Mouse (Mus musculus) forebrain, embryonic 11.5 days (tissue): ENCODE results near the gene Prkcd. TPM values are rescaled to one million over a fixed set of nuclear protein-coding genes. Genes with fewer than 3 reads are reported as not detected.
"Not testable (repeated sequence)": the region's sequence is repeated elsewhere in the genome, so short reads cannot be mapped to it uniquely, and the experiment has no call there.

Experiments used
- ATAC-seq: fragments of 200-750 bp; cut with Nextera tagmentation; replicated peaks from 2 replicates; pipeline ENCODE4 v1.8.0; 2017; ENCODE audit warnings: moderate TSS enrichment; ENCODE audit not compliant: low FRiP score
- DNase-seq: peaks from one replicate; pipeline ENCODE4 v3.0.0-alpha.2; 2017; ENCODE audit warnings: low spot score
- H3K27ac ChIP-seq: fragments of 300-500 bp; sonication (generic); 2 replicates; pipeline ENCODE4 v1.5.1; 2014; ENCODE audit warnings: low read depth, low read length
- H3K27me3 ChIP-seq: fragments of 300-500 bp; sonication (generic); 2 replicates; pipeline ENCODE4 v1.6.1; 2014; ENCODE audit warnings: mild to moderate bottlenecking, low read length, mixed read lengths; ENCODE audit not compliant: control insufficient read depth, insufficient read depth
- H3K36me3 ChIP-seq: fragments of 300-500 bp; sonication (generic); 2 replicates; pipeline ENCODE4 v1.6.1; 2014; ENCODE audit warnings: mild to moderate bottlenecking, low read length, moderate library complexity, mixed read lengths; ENCODE audit not compliant: control insufficient read depth, insufficient read depth
- H3K4me1 ChIP-seq: fragments of 300-500 bp; sonication (generic); replicated peaks from 2 replicates; pipeline ENCODE4 v1.6.1; 2014; ENCODE audit warnings: low read length, mixed read lengths; ENCODE audit not compliant: control insufficient read depth, insufficient read depth
- H3K4me2 ChIP-seq: fragments of 300-500 bp; sonication (generic); 2 replicates; pipeline ENCODE4 v1.6.1; 2014; ENCODE audit warnings: low read depth, mild to moderate bottlenecking, low read length, moderate library complexity, mixed read lengths; ENCODE audit not compliant: severe bottlenecking
- H3K4me3 ChIP-seq: fragments of 300-500 bp; sonication (generic); 2 replicates; pipeline ENCODE4 v1.5.1; 2014; ENCODE audit warnings: low read depth, low read length
- H3K9ac ChIP-seq: fragments of 300-500 bp; sonication (generic); 2 replicates; pipeline ENCODE4 v1.6.1; 2014; ENCODE audit warnings: low read length
- H3K9me3 ChIP-seq: fragments of 300-500 bp; sonication (generic); 2 replicates; pipeline ENCODE4 v1.6.1; 2016; ENCODE audit warnings: low read length, mixed read lengths; ENCODE audit not compliant: control insufficient read depth
- WGBS: fragments of 180-500 bp; shearing (Covaris S2); extraction: QIAGEN DNeasy Blood & Tissue Kit; methylation state at CpG from one replicate; pipeline ENCODE4 v1.1.7; 2014; 5-methylcytosine and 5-hydroxymethylcytosine counted together
- polyA plus RNA-seq: library from polyadenylated mRNA; unstranded; fragments of >200 nt; fragmentation: Nextera tagmentation; extraction: Ambion mirVana; gene quantifications from 2 replicates; pipeline ENCODE4 v1.2.1, GENCODE M21; 2014

Prkcd gene
- polyA plus RNA-seq, 1 experiment from 2014 or later: 26.2 TPM

DNA sequence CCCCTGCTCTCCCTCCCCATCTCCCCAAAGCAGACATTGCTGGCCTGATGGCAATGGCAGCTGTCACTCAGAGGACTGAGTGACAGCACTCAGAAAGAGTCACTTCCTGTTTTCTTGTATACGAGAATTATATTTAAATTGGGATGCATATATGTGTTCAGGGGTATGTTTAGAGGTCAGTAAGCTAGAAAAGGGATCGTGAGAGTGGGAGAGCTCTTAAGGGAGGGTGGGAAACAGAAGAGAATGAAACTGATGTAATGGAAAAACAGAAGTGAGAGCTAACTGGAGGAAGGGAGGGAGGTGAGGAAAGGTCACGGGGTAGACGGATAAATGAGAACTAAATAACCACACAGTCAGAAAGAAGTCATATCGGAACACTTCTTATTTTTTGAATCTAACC lies 46.8 kb downstream of the Prkcd start:
- 79% methylated on average over 5 of the region's 5 CpGs for WGBS
- Histone ChIP-seq H3K4me3 (no peak overlapping the region), H3K9ac (no peak overlapping the region), H3K4me2 (no peak overlapping the region), H3K4me1 (no peaks in the 10 kb centered on the region), H3K27me3 (no peaks in the 10 kb centered on the region), H3K36me3 (no peaks in the 10 kb centered on the region), H3K9me3 (no peaks in the 10 kb centered on the region), H3K27ac (no peak overlapping the region)
- ATAC-seq (no peak), DNase-seq (no peak)

DNA sequence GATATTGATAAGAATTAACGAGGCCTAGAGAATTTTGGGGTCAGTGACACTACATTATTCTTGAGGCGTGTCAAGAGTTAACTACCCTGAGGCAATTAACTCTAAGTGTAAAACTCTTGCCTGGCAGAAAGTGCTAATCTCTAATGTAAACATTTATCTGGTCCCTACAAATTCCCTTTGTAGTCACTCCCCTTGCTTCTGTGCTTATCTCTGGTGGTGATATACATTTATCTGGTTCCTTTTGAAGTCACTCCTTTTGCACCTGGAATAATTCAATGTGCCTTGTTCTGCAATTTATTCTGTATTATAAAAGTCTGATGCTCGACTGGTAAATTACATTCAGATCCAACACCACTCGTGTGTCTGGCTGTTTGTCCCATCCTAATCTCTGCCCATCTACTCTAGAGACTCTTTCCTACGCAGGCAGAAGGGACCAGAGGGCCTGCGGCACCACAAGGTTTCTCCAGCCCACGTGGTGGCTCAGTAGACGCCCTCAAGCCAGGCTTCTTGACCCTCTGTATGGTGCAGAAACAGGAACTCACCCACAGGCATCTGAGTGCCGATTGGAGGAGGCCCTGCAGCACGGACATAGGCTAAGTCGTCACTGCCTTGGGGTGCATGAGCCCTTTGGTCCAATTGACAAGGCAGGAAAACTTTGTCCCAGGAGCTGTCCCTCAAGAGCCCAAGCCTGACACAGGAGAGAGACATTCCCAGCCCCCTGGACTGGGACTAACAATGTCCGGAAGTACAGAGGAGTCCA lies 48.5 kb downstream of the Prkcd start:
- H3K4me3 ChIP-seq, H3K4me1 ChIP-seq, H3K9ac ChIP-seq, H3K36me3 ChIP-seq, H3K9me3 ChIP-seq, H3K4me2 ChIP-seq, DNase-seq, ATAC-seq, H3K27ac ChIP-seq, H3K27me3 ChIP-seq: not testable (repeated sequence)
- WGBS: 56% methylated on average over 10 of the region's 12 CpGs

DNA sequence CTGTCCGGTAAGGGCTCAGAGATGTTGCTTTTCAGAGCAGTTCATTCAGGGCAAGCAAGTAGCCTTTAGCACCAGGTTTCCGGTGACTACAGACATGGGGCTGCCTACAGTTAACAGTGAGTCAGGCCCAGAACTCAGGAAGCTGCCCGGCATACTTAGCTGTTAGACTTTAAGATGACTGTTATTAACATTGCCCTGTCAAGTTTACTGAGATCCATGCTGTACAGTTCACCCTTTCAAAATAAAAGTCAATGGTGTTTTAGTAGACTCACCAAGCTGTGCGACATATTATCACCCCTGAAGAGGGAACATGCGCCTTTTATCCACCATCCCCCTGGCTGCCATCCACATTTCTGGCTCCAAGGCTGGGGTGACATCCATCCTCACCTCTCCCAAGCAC lies 49.8 kb downstream of the Prkcd start:
- Histone ChIP-seq H3K9me3 (no peaks in the 10 kb centered on the region), H3K27me3 (no peaks in the 10 kb centered on the region), H3K27ac (no peak overlapping the region), H3K4me1 (no peaks in the 10 kb centered on the region), H3K4me2 (no peak overlapping the region), H3K4me3 (no peak overlapping the region), H3K9ac (no peak overlapping the region), H3K36me3 (peaks cover 5% of the 10 kb centered on the region; the same call in 1 of the 2 replicates)
- ATAC-seq (no peak), DNase-seq (no peak)
- 81% methylated on average over 5 of the region's 5 CpGs for WGBS

DNA sequence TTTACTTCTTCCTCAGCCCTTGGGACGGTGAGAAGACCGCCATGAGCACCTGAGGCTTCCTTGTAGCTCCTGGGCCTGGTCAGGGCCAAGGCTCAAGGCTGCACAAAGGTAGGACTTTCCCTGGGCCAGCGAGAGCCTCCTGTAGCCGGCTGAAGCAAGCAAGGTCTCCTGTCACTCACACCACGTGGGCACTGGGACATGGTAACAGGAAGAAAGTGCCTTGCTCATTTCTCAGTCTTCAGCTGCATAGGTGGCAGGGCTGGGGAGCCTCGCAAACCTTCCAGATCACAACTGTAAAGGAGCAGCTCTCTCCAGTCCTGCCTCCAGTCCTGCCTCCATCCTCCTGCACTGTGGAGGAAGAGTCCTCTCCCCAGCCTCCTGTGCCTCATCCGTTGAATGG lies 50.2 kb downstream of the Prkcd start:
- Histone ChIP-seq H3K9me3 (no peaks in the 10 kb centered on the region), H3K4me1 (no peaks in the 10 kb centered on the region), H3K9ac (no peak overlapping the region), H3K4me3 (no peak overlapping the region), H3K36me3 (peaks cover 5% of the 10 kb centered on the region; the same call in 1 of the 2 replicates), H3K27me3 (no peaks in the 10 kb centered on the region), H3K4me2 (no peak overlapping the region), H3K27ac (no peak overlapping the region)
- WGBS: 79% methylated on average over 7 of the region's 7 CpGs
- ATAC-seq (no peak), DNase-seq (no peak)

DNA sequence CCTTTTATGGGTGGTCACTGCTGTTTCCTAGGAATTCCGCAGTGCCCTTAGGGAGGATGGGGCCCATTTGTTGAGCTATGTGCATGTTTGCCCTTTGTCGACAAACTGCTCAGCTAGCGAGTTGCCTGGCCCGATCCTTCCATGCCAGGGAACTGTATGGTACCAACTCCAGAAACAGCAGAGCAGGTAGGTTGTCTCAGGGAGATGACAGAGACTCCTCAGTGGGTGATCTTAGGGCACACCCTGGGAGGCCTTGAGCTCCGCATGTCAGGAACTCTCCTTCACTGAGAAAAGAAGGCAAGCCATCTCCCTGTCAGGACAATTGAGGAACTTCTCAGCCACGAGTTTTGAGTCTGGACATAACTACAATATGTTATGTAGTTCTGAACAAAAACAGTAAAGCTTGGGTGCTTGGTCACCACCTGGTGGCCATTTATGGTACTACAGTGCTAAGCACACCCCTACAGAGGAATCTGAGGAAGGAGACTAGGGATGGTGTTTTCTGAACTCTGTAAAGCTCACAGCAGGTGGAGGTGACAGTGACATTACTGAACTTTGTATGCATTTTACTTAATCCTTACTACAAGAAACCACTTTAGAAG lies 51.9 kb downstream of the Prkcd start:
- peaks cover 10% of the 10 kb centered on the region; the same call in 1 of the 2 replicates for H3K36me3 ChIP-seq
- 68% methylated on average over 6 of the region's 6 CpGs for WGBS
- H3K9ac ChIP-seq: no peak overlapping the region
- H3K27me3 ChIP-seq: no peaks in the 10 kb centered on the region
- no peak overlapping the region for H3K27ac ChIP-seq
- ATAC-seq (no peak), DNase-seq (peak; percentile 80)
- H3K4me2 ChIP-seq: no peak overlapping the region
- H3K4me3 ChIP-seq: no peak overlapping the region
- H3K9me3 ChIP-seq: no peaks in the 10 kb centered on the region
- no peaks in the 10 kb centered on the region for H3K4me1 ChIP-seq

DNA sequence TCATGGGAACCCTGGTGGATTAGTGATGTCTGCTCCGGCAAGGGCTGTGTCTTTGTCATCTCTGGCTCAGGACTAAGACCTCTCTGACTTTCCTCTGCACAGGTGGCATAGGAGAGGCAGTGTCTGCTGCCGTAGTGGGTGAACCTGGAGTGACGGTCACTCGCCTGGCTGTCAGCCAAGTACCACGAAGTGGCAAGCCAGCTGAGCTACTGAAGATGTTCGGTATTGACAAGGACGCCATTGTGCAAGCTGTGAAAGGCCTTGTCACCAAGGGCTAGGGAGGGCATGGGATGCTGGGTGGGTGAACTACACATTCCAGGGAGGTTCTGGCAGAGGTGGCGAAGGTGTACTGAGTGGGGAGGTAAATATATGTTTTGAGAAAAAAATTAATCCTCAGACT lies 52.8 kb downstream of the Prkcd start:
- H3K27ac ChIP-seq: no peak overlapping the region
- no peak overlapping the region for H3K9ac ChIP-seq
- 86% methylated on average over 8 of the region's 8 CpGs for WGBS
- H3K4me2 ChIP-seq: no peak overlapping the region
- no peaks in the 10 kb centered on the region for H3K27me3 ChIP-seq
- H3K4me3 ChIP-seq: no peak overlapping the region
- H3K4me1 ChIP-seq: no peaks in the 10 kb centered on the region
- H3K9me3 ChIP-seq: no peaks in the 10 kb centered on the region
- ATAC-seq (no peak), DNase-seq (no peak)
- H3K36me3 ChIP-seq: peaks cover 19% of the 10 kb centered on the region

DNA sequence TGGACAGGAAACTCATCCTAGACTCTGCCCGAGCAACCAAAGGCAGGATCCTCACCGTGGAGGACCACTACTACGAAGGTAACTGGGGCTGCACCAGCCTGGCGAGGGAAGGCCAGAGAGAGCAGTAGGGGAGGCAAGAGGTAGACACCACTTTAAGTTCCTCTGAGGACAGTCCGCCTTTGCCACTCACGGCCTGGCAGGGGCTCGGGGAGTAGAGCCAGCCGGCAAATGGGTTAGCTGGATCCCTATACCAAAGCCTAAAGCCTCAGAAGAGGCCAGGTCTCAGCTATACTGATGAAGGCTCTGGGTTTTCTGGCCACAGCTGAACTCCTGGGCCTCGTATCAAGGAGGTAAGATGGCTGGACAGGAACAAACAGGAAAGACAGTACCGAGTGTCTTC lies 53.8 kb downstream of the Prkcd start:
- no peaks in the 10 kb centered on the region for H3K27me3 ChIP-seq
- no peaks in the 10 kb centered on the region for H3K4me1 ChIP-seq
- no peaks in the 10 kb centered on the region for H3K9me3 ChIP-seq
- no peak overlapping the region for H3K9ac ChIP-seq
- H3K4me3 ChIP-seq: no peak overlapping the region
- DNase-seq (no peak), ATAC-seq (no peak)
- H3K36me3 ChIP-seq: peaks cover 19% of the 10 kb centered on the region
- H3K4me2 ChIP-seq: no peak overlapping the region
- 93% methylated on average over 10 of the region's 10 CpGs for WGBS
- H3K27ac ChIP-seq: no peak overlapping the region

DNA sequence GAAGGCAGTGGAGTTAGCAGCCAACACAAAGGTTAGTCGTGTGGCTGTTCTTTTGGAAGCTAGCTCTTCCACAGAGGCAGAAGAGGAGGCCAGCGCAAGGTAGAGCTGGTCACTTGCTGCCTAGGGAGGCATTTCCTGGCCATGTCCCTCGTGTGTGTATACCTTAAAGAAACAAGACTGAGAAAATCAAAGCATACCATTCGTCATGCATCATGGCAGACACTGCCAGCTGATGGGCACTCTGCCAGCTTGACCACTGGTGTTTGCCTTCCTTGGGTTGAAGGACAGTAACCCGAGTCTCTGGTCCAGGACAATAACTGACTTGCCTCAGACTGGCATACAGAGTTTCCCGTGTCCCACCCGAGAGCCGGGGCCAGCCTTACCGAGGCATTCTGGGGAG lies 55.7 kb downstream of the Prkcd start:
- no peaks in the 10 kb centered on the region for H3K9me3 ChIP-seq
- DNase-seq: no peak
- no peaks in the 10 kb centered on the region for H3K4me1 ChIP-seq
- H3K9ac ChIP-seq: no peak overlapping the region
- no peak overlapping the region for H3K4me2 ChIP-seq
- WGBS: 85% methylated on average over 9 of the region's 9 CpGs
- H3K36me3 ChIP-seq: peaks cover 27% of the 10 kb centered on the region
- no peak overlapping the region for H3K4me3 ChIP-seq
- no peak overlapping the region for H3K27ac ChIP-seq
- no peaks in the 10 kb centered on the region for H3K27me3 ChIP-seq
- no peak for ATAC-seq

DNA sequence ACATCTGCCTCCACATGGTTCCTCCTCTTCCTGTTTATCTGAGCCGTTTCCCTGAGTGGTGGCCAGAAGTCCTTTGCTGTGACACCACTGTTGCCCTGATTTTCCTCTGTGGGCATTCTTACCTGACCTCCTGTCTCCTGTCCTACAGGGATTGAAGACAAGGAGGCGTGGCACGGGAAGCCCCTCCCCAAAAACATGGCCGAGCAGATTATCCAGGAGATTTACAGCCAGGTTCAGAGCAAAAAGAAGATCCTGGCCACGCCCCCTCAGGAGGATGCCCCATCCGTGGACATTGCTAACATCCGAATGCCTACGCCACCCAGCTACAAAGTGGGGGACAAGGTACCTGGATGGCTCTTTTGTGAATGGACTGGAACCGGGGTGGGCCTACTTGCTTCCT lies 58.0 kb downstream of the Prkcd start:
- no peaks in the 10 kb centered on the region for H3K9me3 ChIP-seq
- no peak overlapping the region for H3K27ac ChIP-seq
- H3K9ac ChIP-seq: no peak overlapping the region
- H3K27me3 ChIP-seq: no peaks in the 10 kb centered on the region
- H3K4me1 ChIP-seq: no peaks in the 10 kb centered on the region
- H3K4me3 ChIP-seq: no peak overlapping the region
- DNase-seq (no peak), ATAC-seq (no peak)
- no peak overlapping the region for H3K4me2 ChIP-seq
- peaks cover 27% of the 10 kb centered on the region for H3K36me3 ChIP-seq
- 92% methylated on average over 9 of the region's 9 CpGs for WGBS
